Mouse (Mus musculus) MEL (cell line): ENCODE data around the gene Susd3. TPM values are rescaled to one million over a fixed set of nuclear protein-coding genes. Genes with fewer than 3 reads are reported as not detected.
A peak's percentile ranks its signal among the peaks of the same experiment; 100 is the strongest.

Experiments used
- DNase-seq: peaks from one replicate; pipeline ENCODE4 v3.0.0; 2011; ENCODE audit warnings: low read depth, low spot score
- H3K27ac ChIP-seq: 2 replicates; pipeline ENCODE4 v1.5.1; 2012; ENCODE audit warnings: low read depth, mild to moderate bottlenecking, control low read depth, low read length, moderate library complexity; ENCODE audit not compliant: control insufficient read depth
- H3K27me3 ChIP-seq, 2 experiments: fragments of 150-350 bp in 1 of 2; sonication (generic) in 1 of 2; 2 replicates each; pipeline ENCODE4 v1.6.1; 2012; ENCODE audit warnings: low read length in 2 of 2, mild to moderate bottlenecking in 2 of 2, improper control_type of control experiment in 1 of 2, moderate library complexity in 1 of 2; ENCODE audit not compliant: insufficient read depth in 2 of 2, control insufficient read depth in 1 of 2
- H3K36me3 ChIP-seq, 2 experiments: 2 replicates each; pipeline ENCODE4 v1.6.1; 2012 to 2014; ENCODE audit warnings: low read length in 2 of 2, improper control_type of control experiment in 1 of 2, inconsistent platforms in 1 of 2, mild to moderate bottlenecking in 1 of 2; ENCODE audit not compliant: insufficient read depth in 2 of 2, control insufficient read depth in 1 of 2
- H3K4me1 ChIP-seq, 2 experiments: fragments of 150-350 bp in 1 of 2; sonication (generic) in 1 of 2; 2 replicates each; pipeline ENCODE4 v1.6.1; 2012; ENCODE audit warnings: low read length in 2 of 2, improper control_type of control experiment in 1 of 2, mild to moderate bottlenecking in 1 of 2; ENCODE audit not compliant: insufficient read depth in 2 of 2, control insufficient read depth in 1 of 2
- H3K4me3 ChIP-seq, 2 experiments: fragments of 150-350 bp in 1 of 2; sonication (generic) in 1 of 2; 2 replicates each; pipeline ENCODE4 v1.5.1; 2012; ENCODE audit warnings: low read depth in 2 of 2, low read length in 2 of 2, mild to moderate bottlenecking in 2 of 2, moderate library complexity in 2 of 2, control low read depth in 1 of 2, improper control_type of control experiment in 1 of 2; ENCODE audit not compliant: control insufficient read depth in 1 of 2, insufficient read depth in 1 of 2
- H3K79me2 ChIP-seq: 2 replicates; pipeline ENCODE4 v1.6.1; 2012; ENCODE audit warnings: mild to moderate bottlenecking, low read length, moderate library complexity; ENCODE audit not compliant: control insufficient read depth, poor library complexity, insufficient read depth
- H3K9ac ChIP-seq: 2 replicates; pipeline ENCODE4 v1.6.1; 2012; ENCODE audit warnings: low read depth, mild to moderate bottlenecking, control low read depth, low read length, moderate library complexity; ENCODE audit not compliant: control insufficient read depth, poor library complexity, severe bottlenecking
- H3K9me3 ChIP-seq: fragments of 150-350 bp; sonication (generic); replicated peaks from 2 replicates; pipeline ENCODE4 v1.6.1; 2012; ENCODE audit warnings: mild to moderate bottlenecking, low read length, improper control_type of control experiment, moderate library complexity; ENCODE audit not compliant: insufficient read depth
- CHD1 ChIP-seq: IDR thresholded peaks from 2 replicates; pipeline ENCODE4 v1.6.1; 2012; ENCODE audit warnings: low read depth, mild to moderate bottlenecking, inconsistent platforms, low read length, improper control_type of control experiment
- CHD2 ChIP-seq: IDR thresholded peaks from 2 replicates; pipeline ENCODE4 v1.6.1; 2011; ENCODE audit warnings: low read length, improper control_type of control experiment
- CTCF ChIP-seq, 3 experiments: IDR thresholded peaks in 2 of 3; conservative IDR thresholded peaks in 1 of 3; 2 replicates each; pipeline ENCODE4 v1.5.1; 2011 to 2012; ENCODE audit warnings: low read length in 3 of 3, low read depth in 2 of 3, mild to moderate bottlenecking in 2 of 3, improper control_type of control experiment in 1 of 3, inconsistent platforms in 1 of 3, mixed read lengths in 1 of 3, moderate library complexity in 1 of 3; ENCODE audit not compliant: control insufficient read depth in 1 of 3, insufficient read depth in 1 of 3, poor library complexity in 1 of 3, severe bottlenecking in 1 of 3
- E2F4 ChIP-seq: IDR thresholded peaks from 2 replicates; pipeline ENCODE4 v1.6.1; 2011; ENCODE audit warnings: low read depth, low read length, improper control_type of control experiment, borderline replicate concordance
- ELF1 ChIP-seq: IDR thresholded peaks from 2 replicates; pipeline ENCODE4 v1.6.1; 2014; ENCODE audit warnings: low read depth, mild to moderate bottlenecking, inconsistent platforms, low read length, improper control_type of control experiment, moderate library complexity
- GATA1 ChIP-seq: IDR thresholded peaks from 2 replicates; pipeline ENCODE4 v1.6.1; 2011; ENCODE audit warnings: low read depth, low read length, improper control_type of control experiment
- MAX ChIP-seq: IDR thresholded peaks from 2 replicates; pipeline ENCODE4 v1.6.1; 2011; ENCODE audit warnings: low read length, improper control_type of control experiment
- MEF2A ChIP-seq: IDR thresholded peaks from 2 replicates; pipeline ENCODE4 v1.6.1; 2014; ENCODE audit warnings: low read depth, mild to moderate bottlenecking, inconsistent platforms, low read length, improper control_type of control experiment; ENCODE audit not compliant: poor library complexity, insufficient replicate concordance, severe bottlenecking; ENCODE audit errors: extremely low read depth
- MYC ChIP-seq: IDR thresholded peaks from 2 replicates; pipeline ENCODE4 v1.6.1; 2011; ENCODE audit warnings: low read depth, mild to moderate bottlenecking, low read length, improper control_type of control experiment, moderate library complexity
- NELFE ChIP-seq: IDR thresholded peaks from 2 replicates; pipeline ENCODE4 v1.6.1; 2011; ENCODE audit warnings: low read depth, low read length, improper control_type of control experiment
- NRF1 ChIP-seq: IDR thresholded peaks from 2 replicates; pipeline ENCODE4 v1.6.1; 2014; ENCODE audit warnings: low read depth, mild to moderate bottlenecking, inconsistent platforms, low read length, improper control_type of control experiment, moderate library complexity; ENCODE audit not compliant: poor library complexity, insufficient read depth, severe bottlenecking
- POLR2AphosphoS2 ChIP-seq: IDR thresholded peaks from 2 replicates; pipeline ENCODE4 v1.6.1; 2011; ENCODE audit warnings: low read length, improper control_type of control experiment
- RAD21 ChIP-seq: IDR thresholded peaks from 2 replicates; pipeline ENCODE4 v1.6.1; 2011; ENCODE audit warnings: mild to moderate bottlenecking, low read depth, low read length, improper control_type of control experiment
- TAL1 ChIP-seq: IDR thresholded peaks from 2 replicates; pipeline ENCODE4 v1.6.1; 2012; ENCODE audit warnings: mild to moderate bottlenecking, inconsistent platforms, low read length, moderate library complexity, mixed read lengths
- TBP ChIP-seq: IDR thresholded peaks from 2 replicates; pipeline ENCODE4 v1.8.0; 2011; ENCODE audit warnings: low read depth, low read length, improper control_type of control experiment
- USF2 ChIP-seq, 2 experiments: IDR thresholded peaks; 2 replicates each; pipeline ENCODE4 v1.6.1; 2011 to 2012; ENCODE audit warnings: improper control_type of control experiment in 2 of 2, low read length in 2 of 2, borderline replicate concordance in 1 of 2, inconsistent platforms in 1 of 2, low read depth in 1 of 2, mild to moderate bottlenecking in 1 of 2; ENCODE audit not compliant: insufficient read depth in 1 of 2
- ZC3H11A ChIP-seq: IDR thresholded peaks from 2 replicates; pipeline ENCODE4 v1.6.1; 2012; ENCODE audit warnings: low read depth, mild to moderate bottlenecking, inconsistent platforms, low read length, improper control_type of control experiment
- ZNF384 ChIP-seq: IDR thresholded peaks from 2 replicates; pipeline ENCODE4 v1.6.1; 2012; ENCODE audit warnings: low read depth, mild to moderate bottlenecking, inconsistent platforms, low read length, improper control_type of control experiment
- polyA plus RNA-seq, 2 experiments: library from polyadenylated mRNA; stranded (reverse) in 1 of 2; unstranded in 1 of 2; fragments of >175 nt in 1 of 2; fragments of >200 nt in 1 of 2; gene quantifications; 2 replicates each; pipeline versions ENCODE4 v1.2.1 to v1.2.4; 2012; ENCODE audit warnings: low replicate concordance in 2 of 2, low read depth in 1 of 2; ENCODE audit not compliant: insufficient read length in 2 of 2, insufficient read depth in 1 of 2, missing spikeins in 1 of 2
- total RNA-seq: library from RNA; depleted of rRNA; stranded (reverse); fragments of 300-350 nt; gene quantifications from 2 replicates; pipeline ENCODE4 v1.2.3, GENCODE M21; 2012

Susd3 gene
- total and polyA plus RNA-seq, 3 experiments = 10.8 to 16.2 TPM; not detected in 1

DNA sequence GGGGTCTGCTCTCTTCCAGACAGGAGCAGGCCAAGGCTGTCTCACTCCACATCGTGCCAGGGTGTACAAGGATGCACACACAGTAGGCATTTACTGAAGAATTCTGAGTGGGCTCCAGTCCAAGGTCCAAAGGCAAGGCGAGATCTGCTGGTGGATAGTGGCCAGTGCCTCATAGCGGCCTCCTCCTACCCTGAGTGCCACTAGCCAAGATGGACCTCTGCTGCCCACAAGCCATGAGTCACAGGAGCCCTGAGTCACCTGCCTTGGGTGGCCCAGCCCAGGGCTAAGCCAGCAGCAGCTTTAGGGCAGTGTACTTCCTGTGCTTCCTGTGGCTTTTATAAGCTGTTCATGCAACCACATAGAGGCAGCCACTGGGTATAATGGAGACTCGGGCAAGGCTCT lies 35.0 kb downstream of the Susd3 start:
- H3K4me3 ChIP-seq = no peak overlapping the region
- no peak overlapping the region for H3K9ac ChIP-seq
- H3K36me3 ChIP-seq = peaks cover 0 to 4% of the 10 kb centered on the region in 2 experiments; a peak in 1 of 4 replicates
- peak; percentile 30 for DNase-seq
- TF ChIP-seq CHD1 = no peak
- no peak for TF ChIP-seq NELFE
- no peak for TF ChIP-seq MAX
- no peak for TF ChIP-seq E2F4
- no peak for TF ChIP-seq ZC3H11A
- no peak for TF ChIP-seq CTCF (IDR thresholded peaks at IDR 0.05 in 2 of 3, conservative IDR thresholded peaks at IDR 0.05 in 1 of 3; ENCODE audit: control insufficient read depth in 1 of 3, insufficient read depth in 1 of 3, low read depth in 2 of 3, low read length in 3 of 3, poor library complexity in 1 of 3, severe bottlenecking in 1 of 3)
- TF ChIP-seq TBP = no peak
- no peak for TF ChIP-seq NRF1
- no peak for TF ChIP-seq USF2 (IDR thresholded peaks at IDR 0.05; ENCODE audit: borderline replicate concordance in 1 of 2, insufficient read depth in 1 of 2, low read depth in 1 of 2, low read length in 2 of 2)
- TF ChIP-seq TAL1 = no peak
- no peak for TF ChIP-seq ELF1
- TF ChIP-seq MYC = no peak
- TF ChIP-seq RAD21 = no peak
- no peak for TF ChIP-seq ZNF384
- no peak for TF ChIP-seq CHD2
- no peak for TF ChIP-seq GATA1
- no peak for TF ChIP-seq MEF2A
- TF ChIP-seq POLR2AphosphoS2 = no peak
- TF ChIP-seq, all 39 proteins: peak for 0
- H3K79me2 ChIP-seq = no peaks in the 10 kb centered on the region; the same call in 1 of the 2 replicates
- peaks cover 0 to 15% of the 10 kb centered on the region in 2 experiments for H3K4me1 ChIP-seq
- no peak overlapping the region for H3K27ac ChIP-seq
- no peaks in the 10 kb centered on the region for H3K27me3 ChIP-seq
- H3K9me3 ChIP-seq = no peaks in the 10 kb centered on the region

DNA sequence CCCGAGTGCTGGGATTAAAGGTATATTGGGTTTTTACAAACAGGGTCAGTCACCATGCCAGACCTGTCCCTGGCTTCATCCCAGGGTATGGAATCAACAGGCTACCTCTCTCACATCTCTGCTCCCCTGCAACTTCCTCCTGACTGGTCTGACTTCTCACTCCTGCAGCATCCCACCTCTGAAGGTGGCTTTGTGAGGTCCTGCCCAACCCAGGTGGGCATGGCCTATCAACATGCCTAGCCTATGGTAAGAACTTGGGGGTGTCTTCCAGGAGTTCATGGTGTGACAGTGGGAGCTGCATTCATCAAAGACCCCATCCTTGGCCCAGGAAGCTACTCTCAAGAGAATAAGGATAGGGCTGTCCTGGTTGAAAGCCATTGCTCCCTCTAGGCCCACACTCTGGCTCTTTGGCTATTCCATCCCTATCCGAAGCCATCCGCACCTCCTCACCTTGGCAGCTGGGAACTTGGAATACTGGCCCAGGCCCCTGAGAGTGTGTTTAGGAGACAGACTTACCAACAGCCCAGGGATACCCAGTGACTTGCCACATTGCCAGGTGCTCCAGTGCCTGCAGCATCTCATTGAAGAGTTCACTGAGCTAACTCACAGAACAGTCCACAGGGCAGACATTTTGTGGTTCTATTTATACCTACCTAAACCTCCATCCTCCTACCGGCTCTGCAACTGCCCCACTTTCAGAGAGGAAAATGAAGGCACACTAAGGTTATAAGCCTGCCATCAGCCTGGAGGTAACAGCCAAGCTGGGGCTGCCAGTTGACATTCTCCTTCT lies 35.6 kb downstream of the Susd3 start:
- Histone ChIP-seq H3K27me3 (no peaks in the 10 kb centered on the region), H3K9me3 (no peaks in the 10 kb centered on the region), H3K27ac (no peak overlapping the region), H3K9ac (no peak overlapping the region), H3K4me3 (no peak overlapping the region), H3K4me1 (peaks cover 0 to 15% of the 10 kb centered on the region in 2 experiments), H3K36me3 (peaks cover 0 to 4% of the 10 kb centered on the region in 2 experiments; a peak in 1 of 4 replicates), H3K79me2 (no peaks in the 10 kb centered on the region; the same call in 1 of the 2 replicates)
- no peak for DNase-seq
- TF ChIP-seq USF2 (IDR thresholded peaks at IDR 0.05; ENCODE audit: borderline replicate concordance in 1 of 2, insufficient read depth in 1 of 2, low read depth in 1 of 2, low read length in 2 of 2) (no peak), ELF1 (no peak), ZNF384 (no peak)
